Mouse (Mus musculus): Measurements from ENCODE around the gene Eefsec. TPM values are rescaled to one million over a fixed set of nuclear protein-coding genes. Genes with fewer than 3 reads are reported as not detected.

Gene Eefsec
- polyA plus RNA-seq, 1 experiment from 2014 or later = 42.2 TPM

DNA sequence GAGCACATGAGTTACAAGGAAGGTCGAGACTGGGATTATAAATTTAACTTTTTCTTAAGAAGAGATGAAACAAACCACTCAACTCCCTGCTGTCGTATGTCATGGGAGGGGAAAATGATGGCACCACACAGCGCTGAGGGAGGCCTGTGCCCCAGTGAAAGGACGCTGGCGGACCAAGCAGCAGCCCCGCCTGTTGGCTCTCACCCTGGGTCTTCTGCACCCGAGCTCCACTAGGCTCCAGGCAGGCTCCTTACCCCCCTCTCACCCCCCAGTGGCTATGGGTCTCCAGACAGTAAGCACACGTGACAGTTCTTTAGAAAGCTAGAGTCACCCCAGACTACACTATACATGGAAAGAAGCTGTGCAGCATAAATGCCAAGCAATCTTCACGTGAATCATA lies 132.4 kb downstream of the Eefsec start:
- Histone ChIP-seq H3K4me3 (ENCODE audit: low read depth, low read length) (no peak overlapping the region), H3K4me2 (ENCODE audit: low read depth) (no peak overlapping the region), H3K4me1 (ENCODE audit: control insufficient read depth, insufficient read depth, low read length) (no peaks in the 10 kb centered on the region), H3K36me3 (ENCODE audit: control insufficient read depth, insufficient read depth, low read length) (no peaks in the 10 kb centered on the region), H3K9me3 (ENCODE audit: control insufficient read depth, low read length) (no peaks in the 10 kb centered on the region), H3K9ac (ENCODE audit: low read length) (no peak overlapping the region), H3K27me3 (ENCODE audit: control insufficient read depth, insufficient read depth, low read length) (no peaks in the 10 kb centered on the region), H3K27ac (ENCODE audit: low read depth, low read length) (no peak overlapping the region)
- DNase-seq (ENCODE audit: low spot score) (no peak), ATAC-seq (ENCODE audit: insufficient read depth, low FRiP score, low TSS enrichment) (no peak)
- 51% methylated on average over 9 of the region's 9 CpGs for WGBS

DNA sequence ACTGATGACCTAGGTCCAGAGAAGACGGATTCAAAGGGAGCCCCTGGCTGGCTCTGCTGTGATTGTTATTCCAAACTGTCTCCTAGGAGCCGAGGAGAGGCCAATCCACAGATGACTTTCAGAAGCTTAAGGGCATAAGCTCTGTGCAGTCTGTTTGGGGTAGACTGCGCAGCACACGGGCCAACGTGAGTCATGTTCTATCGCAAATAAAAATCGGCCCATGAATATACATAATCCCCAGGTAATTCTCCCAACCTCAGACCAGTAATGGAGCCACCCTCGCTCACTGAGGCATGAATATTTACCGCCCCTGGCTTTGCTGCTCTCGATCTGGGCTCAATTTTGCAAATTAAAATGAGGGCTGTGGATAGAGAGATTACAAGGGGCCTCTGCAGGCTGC lies 134.7 kb downstream of the Eefsec start:
- ATAC-seq (ENCODE audit: insufficient read depth, low FRiP score, low TSS enrichment) (no peak), DNase-seq (ENCODE audit: low spot score) (no peak)
- Histone ChIP-seq H3K27me3 (ENCODE audit: control insufficient read depth, insufficient read depth, low read length) (no peaks in the 10 kb centered on the region), H3K9me3 (ENCODE audit: control insufficient read depth, low read length) (no peaks in the 10 kb centered on the region), H3K4me1 (ENCODE audit: control insufficient read depth, insufficient read depth, low read length) (no peaks in the 10 kb centered on the region), H3K36me3 (ENCODE audit: control insufficient read depth, insufficient read depth, low read length) (no peaks in the 10 kb centered on the region), H3K27ac (ENCODE audit: low read depth, low read length) (no peak overlapping the region), H3K4me2 (ENCODE audit: low read depth) (no peak overlapping the region), H3K4me3 (ENCODE audit: low read depth, low read length) (no peak overlapping the region), H3K9ac (ENCODE audit: low read length) (no peak overlapping the region)
- 84% methylated on average over 10 of the region's 10 CpGs for WGBS

DNA sequence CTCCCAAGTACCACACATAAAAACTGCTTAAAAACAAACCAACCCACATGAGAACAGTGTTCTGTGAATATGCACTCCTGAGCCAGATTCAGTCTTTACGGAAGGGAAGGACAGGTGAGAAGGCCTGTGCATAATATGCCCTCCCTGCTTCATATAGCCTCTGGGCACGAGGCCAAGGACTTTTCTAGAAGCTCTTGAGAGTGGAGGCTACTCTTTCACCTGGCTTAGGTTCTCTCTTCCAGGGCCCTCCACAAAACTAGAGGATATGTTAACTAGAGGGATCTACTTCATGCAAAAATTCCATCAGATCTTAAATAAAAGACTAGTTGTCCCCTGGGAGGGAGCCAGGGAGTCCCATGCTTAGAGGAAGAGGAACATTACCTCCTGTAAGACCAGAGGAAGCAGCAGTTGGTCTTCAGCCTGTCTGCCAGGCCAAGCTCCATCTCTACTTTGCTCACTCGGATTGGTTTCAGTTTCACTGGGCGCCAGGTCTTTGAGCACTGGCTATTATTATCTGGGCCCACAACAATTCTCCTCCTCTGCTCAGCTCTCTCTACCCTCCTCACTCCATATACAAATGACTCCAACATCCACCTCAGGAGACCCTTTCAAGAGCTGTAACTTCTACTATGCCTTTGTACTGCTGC lies 140.1 kb downstream of the Eefsec start:
- Histone ChIP-seq H3K4me3 (ENCODE audit: low read depth, low read length) (no peak overlapping the region), H3K9ac (ENCODE audit: low read length) (no peak overlapping the region), H3K4me2 (ENCODE audit: low read depth) (no peak overlapping the region), H3K9me3 (ENCODE audit: control insufficient read depth, low read length) (no peaks in the 10 kb centered on the region), H3K4me1 (ENCODE audit: control insufficient read depth, insufficient read depth, low read length) (no peaks in the 10 kb centered on the region), H3K27me3 (ENCODE audit: control insufficient read depth, insufficient read depth, low read length) (no peaks in the 10 kb centered on the region), H3K27ac (ENCODE audit: low read depth, low read length) (no peak overlapping the region), H3K36me3 (ENCODE audit: control insufficient read depth, insufficient read depth, low read length) (no peaks in the 10 kb centered on the region)
- 88% methylated on average over 4 of the region's 4 CpGs for WGBS
- ATAC-seq (ENCODE audit: insufficient read depth, low FRiP score, low TSS enrichment) (no peak), DNase-seq (ENCODE audit: low spot score) (no peak)

DNA sequence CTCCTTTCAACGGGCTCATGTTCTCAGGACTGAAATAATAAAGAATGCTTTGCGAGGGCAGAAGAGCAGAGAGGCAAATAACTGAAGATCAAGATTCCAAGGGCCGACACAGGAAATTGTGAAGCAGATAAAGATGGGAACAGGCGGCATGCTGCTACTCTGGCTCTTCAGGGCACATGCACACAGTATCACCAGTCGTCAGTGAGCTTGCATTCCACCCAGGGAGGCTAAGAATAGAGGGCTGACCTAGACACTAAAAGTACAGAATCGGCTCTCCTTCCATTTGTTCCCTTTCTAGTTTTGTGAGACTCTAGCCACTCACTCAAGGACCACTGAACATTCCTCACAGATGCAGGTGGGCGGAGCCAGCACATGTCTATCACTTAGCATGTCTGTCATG lies 145.1 kb downstream of the Eefsec start:
- Histone ChIP-seq H3K4me1 (ENCODE audit: control insufficient read depth, insufficient read depth, low read length) (no peaks in the 10 kb centered on the region), H3K27me3 (ENCODE audit: control insufficient read depth, insufficient read depth, low read length) (no peaks in the 10 kb centered on the region)
- 63% methylated on average over 7 of the region's 7 CpGs for WGBS

DNA sequence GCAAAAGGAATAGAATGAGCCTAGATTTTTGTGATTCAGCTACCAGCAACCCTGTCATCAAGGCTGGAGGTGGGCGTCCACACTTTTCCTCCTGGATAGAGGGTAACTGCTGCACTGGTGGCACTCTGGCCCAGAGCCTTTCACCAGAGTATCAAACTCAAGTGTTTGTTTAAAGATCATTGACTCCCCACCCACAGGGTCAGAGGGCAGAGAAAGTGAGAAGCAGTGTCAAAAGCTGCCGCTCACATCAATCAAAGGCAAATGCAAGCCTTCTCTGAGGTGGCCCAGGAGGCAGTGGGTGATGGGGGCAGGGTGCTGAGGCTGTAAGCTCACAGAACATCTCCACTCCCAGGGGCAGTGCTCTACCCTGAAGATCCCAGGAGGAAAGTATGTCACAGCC lies 146.8 kb downstream of the Eefsec start:
- 47% methylated on average over 2 of the region's 2 CpGs for WGBS
- no peak overlapping the region for H3K9ac ChIP-seq (ENCODE audit: low read length)
- DNase-seq (ENCODE audit: low spot score) (no peak), ATAC-seq (ENCODE audit: insufficient read depth, low FRiP score, low TSS enrichment) (no peak)
- no peak overlapping the region for H3K4me2 ChIP-seq (ENCODE audit: low read depth)
- no peaks in the 10 kb centered on the region for H3K9me3 ChIP-seq (ENCODE audit: control insufficient read depth, low read length)
- no peaks in the 10 kb centered on the region for H3K36me3 ChIP-seq (ENCODE audit: control insufficient read depth, insufficient read depth, low read length)
- no peaks in the 10 kb centered on the region for H3K4me1 ChIP-seq (ENCODE audit: control insufficient read depth, insufficient read depth, low read length)
- no peak overlapping the region for H3K27ac ChIP-seq (ENCODE audit: low read depth, low read length)
- H3K27me3 ChIP-seq (ENCODE audit: control insufficient read depth, insufficient read depth, low read length) = no peaks in the 10 kb centered on the region
- H3K4me3 ChIP-seq (ENCODE audit: low read depth, low read length) = no peak overlapping the region

More for the DNA sequence above, 145.1 kb downstream of the Eefsec start:
- Histone ChIP-seq H3K4me2 (ENCODE audit: low read depth) (no peak overlapping the region), H3K4me3 (ENCODE audit: low read depth, low read length) (no peak overlapping the region), H3K9ac (ENCODE audit: low read length) (no peak overlapping the region), H3K36me3 (ENCODE audit: control insufficient read depth, insufficient read depth, low read length) (no peaks in the 10 kb centered on the region), H3K9me3 (ENCODE audit: control insufficient read depth, low read length) (no peaks in the 10 kb centered on the region), H3K27ac (ENCODE audit: low read depth, low read length) (no peak overlapping the region)
- DNase-seq (ENCODE audit: low spot score) (no peak), ATAC-seq (ENCODE audit: insufficient read depth, low FRiP score, low TSS enrichment) (no peak)

DNA sequence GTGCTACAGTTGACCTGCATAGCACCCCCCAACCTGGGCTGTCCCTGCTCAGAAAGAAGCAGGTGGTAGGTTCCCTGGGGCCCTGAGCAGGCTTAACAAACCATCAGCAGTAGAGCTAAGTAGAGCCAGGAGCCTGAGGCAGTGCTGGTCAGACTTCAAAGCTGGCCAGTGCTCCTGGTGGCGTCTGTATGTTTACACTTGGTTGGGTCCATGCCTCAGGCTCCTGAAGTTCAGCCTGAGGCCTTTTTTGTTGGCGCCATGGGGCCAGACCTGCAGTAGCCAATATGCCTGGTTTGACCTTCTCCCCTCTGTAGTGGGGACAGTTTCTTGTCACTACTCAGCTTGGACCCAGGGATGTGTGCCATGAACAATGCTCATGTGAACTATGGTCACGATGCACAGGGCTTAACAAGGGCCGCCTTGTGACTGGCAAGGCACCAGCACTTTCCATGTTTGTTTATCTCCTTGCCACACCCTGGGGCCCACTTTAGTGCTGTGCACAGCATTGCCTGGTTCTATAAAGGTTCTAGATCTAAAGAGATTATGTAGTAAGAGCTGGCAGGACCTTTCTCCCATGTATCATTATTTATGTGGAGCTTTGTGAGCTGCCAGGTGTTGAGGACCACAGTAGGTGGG lies 153.9 kb downstream of the Eefsec start:
- ATAC-seq (ENCODE audit: insufficient read depth, low FRiP score, low TSS enrichment) = no peak

DNA sequence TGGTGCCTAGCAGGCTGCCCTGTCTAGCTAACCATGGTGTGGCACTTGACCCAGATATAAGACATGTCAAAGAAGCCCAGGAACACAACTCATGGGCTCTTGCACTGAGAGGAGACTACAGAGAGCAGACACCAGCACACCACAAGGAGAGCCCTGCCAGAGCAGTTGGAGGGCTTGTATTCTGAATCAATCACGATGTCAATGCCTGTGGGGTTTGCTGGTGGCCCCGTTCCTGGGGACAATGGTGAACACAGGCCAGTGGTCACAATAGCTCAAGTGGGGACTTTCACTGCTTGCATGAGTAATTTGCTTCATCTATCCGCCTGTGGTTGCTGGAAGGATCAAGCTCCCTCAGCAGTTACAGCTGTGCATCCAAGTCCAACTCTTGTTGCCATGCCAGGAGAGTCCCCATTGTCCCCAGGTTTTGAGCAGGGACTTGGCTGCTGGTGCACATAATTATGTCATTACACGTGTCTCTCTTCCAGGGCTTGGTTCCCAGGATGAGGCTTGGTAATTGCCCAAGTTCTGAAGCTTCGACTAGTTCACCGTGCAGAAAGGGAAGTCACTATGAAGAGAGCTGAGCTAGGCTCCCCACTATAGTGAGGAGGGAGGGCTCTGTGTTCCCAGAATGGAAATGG lies 156.1 kb downstream of the Eefsec start:
- Histone ChIP-seq H3K9ac (ENCODE audit: low read length) (no peak overlapping the region), H3K4me3 (ENCODE audit: low read depth, low read length) (no peak overlapping the region), H3K27me3 (ENCODE audit: control insufficient read depth, insufficient read depth, low read length) (no peaks in the 10 kb centered on the region), H3K4me1 (ENCODE audit: control insufficient read depth, insufficient read depth, low read length) (no peaks in the 10 kb centered on the region), H3K36me3 (ENCODE audit: control insufficient read depth, insufficient read depth, low read length) (no peaks in the 10 kb centered on the region), H3K27ac (ENCODE audit: low read depth, low read length) (no peak overlapping the region), H3K4me2 (ENCODE audit: low read depth) (no peak overlapping the region), H3K9me3 (ENCODE audit: control insufficient read depth, low read length) (no peaks in the 10 kb centered on the region)
- DNase-seq (ENCODE audit: low spot score) (no peak), ATAC-seq (ENCODE audit: insufficient read depth, low FRiP score, low TSS enrichment) (no peak)
- 84% methylated on average over 6 of the region's 6 CpGs for WGBS

More for the DNA sequence above, 153.9 kb downstream of the Eefsec start:
- Histone ChIP-seq H3K9me3 (ENCODE audit: control insufficient read depth, low read length) (no peaks in the 10 kb centered on the region), H3K4me3 (ENCODE audit: low read depth, low read length) (no peak overlapping the region), H3K9ac (ENCODE audit: low read length) (no peak overlapping the region), H3K4me2 (ENCODE audit: low read depth) (no peak overlapping the region), H3K27me3 (ENCODE audit: control insufficient read depth, insufficient read depth, low read length) (no peaks in the 10 kb centered on the region), H3K36me3 (ENCODE audit: control insufficient read depth, insufficient read depth, low read length) (no peaks in the 10 kb centered on the region), H3K27ac (ENCODE audit: low read depth, low read length) (no peak overlapping the region), H3K4me1 (ENCODE audit: control insufficient read depth, insufficient read depth, low read length) (no peaks in the 10 kb centered on the region)
- DNase-seq (ENCODE audit: low spot score) = no peak
- 76% methylated on average over 4 of the region's 4 CpGs for WGBS

DNA sequence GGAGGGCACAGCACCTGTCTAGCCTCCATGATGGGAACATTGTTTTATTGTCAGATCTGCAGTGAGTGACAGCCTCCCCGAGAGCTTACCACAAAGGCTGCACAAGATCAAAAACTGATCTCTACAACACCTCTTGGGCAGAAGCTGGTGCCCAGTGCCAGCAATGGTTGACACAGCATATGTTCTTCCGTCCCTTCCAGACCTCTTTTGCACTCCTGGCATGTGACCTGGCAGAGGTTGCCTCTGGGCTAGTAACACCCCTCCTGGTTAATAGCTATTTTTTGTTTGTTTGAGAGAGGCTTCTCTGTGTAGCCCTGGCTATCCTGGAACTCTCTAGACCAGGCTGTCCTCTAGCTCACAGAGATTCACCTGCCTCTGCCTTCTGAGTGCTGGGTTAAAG lies 168.2 kb downstream of the Eefsec start:
- no peak for ATAC-seq (ENCODE audit: insufficient read depth, low FRiP score, low TSS enrichment)
- no peak for DNase-seq (ENCODE audit: low spot score)
- Histone ChIP-seq H3K4me1 (ENCODE audit: control insufficient read depth, insufficient read depth, low read length) (no peaks in the 10 kb centered on the region), H3K4me3 (ENCODE audit: low read depth, low read length) (no peak overlapping the region), H3K36me3 (ENCODE audit: control insufficient read depth, insufficient read depth, low read length) (no peaks in the 10 kb centered on the region), H3K9ac (ENCODE audit: low read length) (no peak overlapping the region), H3K27me3 (ENCODE audit: control insufficient read depth, insufficient read depth, low read length) (no peaks in the 10 kb centered on the region), H3K27ac (ENCODE audit: low read depth, low read length) (no peak overlapping the region), H3K9me3 (ENCODE audit: control insufficient read depth, low read length) (no peaks in the 10 kb centered on the region), H3K4me2 (ENCODE audit: low read depth) (no peak overlapping the region)
- WGBS = 81% methylated on average over 2 of the region's 2 CpGs

DNA sequence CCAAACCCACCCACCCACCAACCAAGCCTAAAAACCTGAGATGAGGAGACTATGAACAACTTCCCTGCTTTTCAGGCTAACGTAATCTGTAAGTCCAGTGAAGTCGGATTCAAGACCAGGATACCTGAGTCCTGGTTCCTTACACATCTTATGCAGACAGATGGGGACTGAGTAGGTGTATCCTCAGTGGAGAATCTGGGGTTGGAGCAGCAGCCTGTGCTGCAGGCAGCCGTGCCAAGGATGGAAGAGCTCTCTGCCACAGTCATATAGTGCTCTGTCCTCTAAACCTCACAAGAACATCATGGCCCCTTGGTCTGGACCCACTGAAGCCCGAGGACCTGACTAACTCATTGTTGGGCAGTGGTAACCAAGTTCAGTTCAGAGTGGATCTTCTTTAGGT lies 169.1 kb downstream of the Eefsec start:
- H3K4me2 ChIP-seq (ENCODE audit: low read depth) = no peak overlapping the region
- no peak overlapping the region for H3K27ac ChIP-seq (ENCODE audit: low read depth, low read length)
- no peak for ATAC-seq (ENCODE audit: insufficient read depth, low FRiP score, low TSS enrichment)
- H3K4me1 ChIP-seq (ENCODE audit: control insufficient read depth, insufficient read depth, low read length) = no peaks in the 10 kb centered on the region
- no peak for DNase-seq (ENCODE audit: low spot score)
- H3K36me3 ChIP-seq (ENCODE audit: control insufficient read depth, insufficient read depth, low read length) = no peaks in the 10 kb centered on the region
- no peak overlapping the region for H3K4me3 ChIP-seq (ENCODE audit: low read depth, low read length)
- no peaks in the 10 kb centered on the region for H3K27me3 ChIP-seq (ENCODE audit: control insufficient read depth, insufficient read depth, low read length)
- no peak overlapping the region for H3K9ac ChIP-seq (ENCODE audit: low read length)
- 88% methylated on average over 4 of the region's 4 CpGs for WGBS
- no peaks in the 10 kb centered on the region for H3K9me3 ChIP-seq (ENCODE audit: control insufficient read depth, low read length)
